Mouse (Mus musculus): ENCODE results near the gene BC048562. TPM values are rescaled to one million over a fixed set of nuclear protein-coding genes. Genes with fewer than 3 reads are reported as not detected.

Gene BC048562
- polyA plus RNA-seq, 1 experiment: not detected

DNA sequence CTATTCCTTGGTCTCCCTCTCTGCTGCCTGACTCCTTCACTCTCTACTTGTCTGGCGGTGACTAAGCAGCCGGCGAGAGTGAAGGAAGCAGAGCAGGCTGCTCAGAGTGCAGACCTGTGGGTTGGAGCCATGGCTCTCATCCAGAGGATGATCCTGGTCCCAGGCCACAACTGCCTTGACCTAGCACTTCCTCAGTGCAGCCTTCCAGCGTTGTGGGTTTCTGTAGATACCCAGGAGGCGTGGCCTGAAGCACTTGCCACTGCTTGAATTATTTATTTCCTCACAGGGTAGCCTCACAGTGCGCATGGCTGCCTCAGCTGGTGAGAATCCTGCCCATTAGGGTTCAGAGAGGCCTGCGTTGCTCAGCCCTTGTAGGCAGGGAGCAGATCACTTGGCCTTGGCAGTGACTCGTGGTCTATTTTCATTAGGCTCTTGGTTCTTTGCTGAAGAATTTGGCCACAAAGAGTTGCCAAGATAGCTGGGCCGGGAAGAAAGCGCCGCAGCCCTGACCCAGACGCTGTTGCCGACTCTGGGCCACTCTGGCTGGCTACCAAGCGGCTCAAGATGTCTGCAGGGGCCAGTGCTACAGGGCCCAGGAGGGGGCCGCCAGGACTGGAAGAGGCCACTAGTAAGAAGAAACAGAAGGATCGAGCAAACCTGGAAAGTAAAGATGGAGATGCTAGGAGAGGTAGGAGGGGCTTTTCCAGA lies 55.9 kb downstream of the BC048562 start:
- no peak for DNase-seq (ENCODE audit: low read depth)
- no peak for TF ChIP-seq CTCF (IDR thresholded peaks at IDR 0.05; ENCODE audit: borderline replicate concordance, extremely low read depth, insufficient read depth, insufficient read length)
- TF ChIP-seq POLR2A (IDR thresholded peaks at IDR 0.05; ENCODE audit: borderline replicate concordance, extremely low read depth, insufficient read depth, insufficient read length, poor library complexity, severe bottlenecking): no peak

DNA sequence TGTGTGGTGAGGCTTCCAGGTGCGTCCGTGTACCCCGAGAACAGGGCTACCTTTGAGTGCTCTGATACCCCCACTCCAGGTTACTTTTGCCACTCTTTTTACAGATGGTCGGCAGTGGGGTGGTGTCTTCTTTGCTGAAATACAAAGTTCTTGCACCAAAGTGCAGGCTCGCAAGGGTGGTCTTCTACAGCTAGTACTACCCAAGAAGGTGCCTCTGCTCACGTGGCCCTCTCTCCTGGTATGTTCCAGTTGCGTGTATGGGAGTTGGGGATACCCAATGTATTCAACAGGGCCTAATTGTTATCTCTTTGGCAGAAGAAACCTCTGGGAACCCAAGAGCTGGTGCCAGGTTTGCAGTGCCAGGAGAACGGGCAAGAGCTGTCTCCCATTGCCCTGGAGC lies 57.0 kb downstream of the BC048562 start:
- no peak for DNase-seq (ENCODE audit: low read depth)
- TF ChIP-seq POLR2A (IDR thresholded peaks at IDR 0.05; ENCODE audit: borderline replicate concordance, extremely low read depth, insufficient read depth, insufficient read length, poor library complexity, severe bottlenecking): no peak

- DNase-seq (ENCODE audit: low read depth): no peak
- TF ChIP-seq POLR2A (IDR thresholded peaks at IDR 0.05; ENCODE audit: borderline replicate concordance, extremely low read depth, insufficient read depth, insufficient read length, poor library complexity, severe bottlenecking) (no peak), CTCF (IDR thresholded peaks at IDR 0.05; ENCODE audit: borderline replicate concordance, extremely low read depth, insufficient read depth, insufficient read length) (no peak)
These were observed 58.0 kb downstream of the BC048562 start for GRCm38 (mm10) chr9:108494146-108494825.

- TF ChIP-seq CTCF (IDR thresholded peaks at IDR 0.05; ENCODE audit: borderline replicate concordance, extremely low read depth, insufficient read depth, insufficient read length) (no peak), POLR2A (IDR thresholded peaks at IDR 0.05; ENCODE audit: borderline replicate concordance, extremely low read depth, insufficient read depth, insufficient read length, poor library complexity, severe bottlenecking) (no peak)
- DNase-seq (ENCODE audit: low read depth): no peak
These were observed 58.6 kb downstream of the BC048562 start for GRCm38 (mm10) chr9:108494905-108495304.

Other genes starting within 250 kb of the BC048562 start
- 18.7 and 40.0 TPM in 2 replicates for gene Bsn, start 246.1 kb upstream of the BC048562 start, polyA plus RNA-seq (2012; rRNA removed)
- gene Dag1, start 172.5 kb upstream of the BC048562 start, polyA plus RNA-seq (2012; rRNA removed): 25.9 and 58.1 TPM in 2 replicates
- gene Nicn1, start 146.1 kb upstream of the BC048562 start, polyA plus RNA-seq (2012; rRNA removed): 113 and 115 TPM in 2 replicates
- 58.0 and 67.8 TPM in 2 replicates for gene Amt, start 139.6 kb upstream of the BC048562 start, polyA plus RNA-seq (2012; rRNA removed)
- gene Rhoa, start 130.4 kb upstream of the BC048562 start, polyA plus RNA-seq (2012; rRNA removed): 124 and 160 TPM in 2 replicates
- 34.6 and 39.0 TPM in 2 replicates for gene Tcta, start 130.3 kb upstream of the BC048562 start, polyA plus RNA-seq (2012; rRNA removed)
- 381 and 444 TPM in 2 replicates for gene Gpx1, start 97.6 kb upstream of the BC048562 start, polyA plus RNA-seq (2012; rRNA removed)
- 113 and 152 TPM in 2 replicates for gene Usp4, start 88.6 kb upstream of the BC048562 start, polyA plus RNA-seq (2012; rRNA removed)
- gene 1700102P08Rik, start 43.7 kb upstream of the BC048562 start, polyA plus RNA-seq (2012; rRNA removed): 2.3 and 3.2 TPM in 2 replicates
- gene Ccdc36, start 8.0 kb upstream of the BC048562 start, polyA plus RNA-seq (2012; rRNA removed): 1.4 and 1.5 TPM in 2 replicates
- gene Ccdc71, start 24.0 kb downstream of the BC048562 start, polyA plus RNA-seq (2012; rRNA removed): 37.6 and 38.8 TPM in 2 replicates
- 84.2 and 100 TPM in 2 replicates for gene Klhdc8b, start 25.1 kb downstream of the BC048562 start, polyA plus RNA-seq (2012; rRNA removed)
- gene Lamb2, start 43.3 kb downstream of the BC048562 start, polyA plus RNA-seq (2012; rRNA removed): 42.9 and 49.3 TPM in 2 replicates
- gene Usp19, start 54.1 kb downstream of the BC048562 start, polyA plus RNA-seq (2012; rRNA removed): 184 and 208 TPM in 2 replicates
- gene Qars, start 71.2 kb downstream of the BC048562 start, polyA plus RNA-seq (2012; rRNA removed): 181 and 184 TPM in 2 replicates
- gene Qrich1, start 80.3 kb downstream of the BC048562 start, polyA plus RNA-seq (2012; rRNA removed): 166 and 169 TPM in 2 replicates
- 127 and 171 TPM in 2 replicates for gene Impdh2, start 123.8 kb downstream of the BC048562 start, polyA plus RNA-seq (2012; rRNA removed)
- gene Ndufaf3, start 131.0 kb downstream of the BC048562 start, polyA plus RNA-seq (2012; rRNA removed): 47.8 and 67.8 TPM in 2 replicates
- gene Dalrd3, start 133.4 kb downstream of the BC048562 start, polyA plus RNA-seq (2012; rRNA removed): 190 and 347 TPM in 2 replicates
- 329 and 375 TPM in 2 replicates for gene Wdr6, start 142.3 kb downstream of the BC048562 start, polyA plus RNA-seq (2012; rRNA removed)
- gene P4htm, start 161.2 kb downstream of the BC048562 start, polyA plus RNA-seq (2012; rRNA removed): 28.4 and 31.6 TPM in 2 replicates
- gene Arih2, start 212.9 kb downstream of the BC048562 start, polyA plus RNA-seq (2012; rRNA removed): 47.9 and 49.0 TPM in 2 replicates
- 19.5 and 22.6 TPM in 2 replicates for gene Slc25a20, start 225.6 kb downstream of the BC048562 start, polyA plus RNA-seq (2012; rRNA removed)